Mouse (Mus musculus): ENCODE results near the gene Bcan. TPM values are rescaled to one million over a fixed set of nuclear protein-coding genes. Genes with fewer than 3 reads are reported as not detected.

Bcan gene
- total RNA-seq, 2 experiments from 2014 or later = 297 to 331 TPM

- DNase-seq (ENCODE audit: low spot score in 2 of 2) = no peak
- intact Hi-C loops (cut with DNase I) = no loop called here
These were observed 661 bp downstream of the Bcan start for GRCm38 (mm10) chr3:87999243-87999895.

- intact Hi-C loops (cut with DNase I) = no loop called here
- peak; percentile 68 to 77 for DNase-seq (ENCODE audit: low spot score in 2 of 2)
These were observed 1.3 kb downstream of the Bcan start for GRCm38 (mm10) chr3:87998747-87999146.

- intact Hi-C loops (cut with DNase I) = no loop called here
- DNase-seq (ENCODE audit: low spot score in 2 of 2) = no peak
These were observed 2.9 kb downstream of the Bcan start for GRCm38 (mm10) chr3:87996971-87997614.

GRCm38 (mm10) chr3:87996401-87996800 is 3.6 kb downstream of the Bcan start:
- DNase-seq (ENCODE audit: low spot score in 2 of 2) = no peak
- intact Hi-C loops (cut with DNase I) = no loop called here

DNA sequence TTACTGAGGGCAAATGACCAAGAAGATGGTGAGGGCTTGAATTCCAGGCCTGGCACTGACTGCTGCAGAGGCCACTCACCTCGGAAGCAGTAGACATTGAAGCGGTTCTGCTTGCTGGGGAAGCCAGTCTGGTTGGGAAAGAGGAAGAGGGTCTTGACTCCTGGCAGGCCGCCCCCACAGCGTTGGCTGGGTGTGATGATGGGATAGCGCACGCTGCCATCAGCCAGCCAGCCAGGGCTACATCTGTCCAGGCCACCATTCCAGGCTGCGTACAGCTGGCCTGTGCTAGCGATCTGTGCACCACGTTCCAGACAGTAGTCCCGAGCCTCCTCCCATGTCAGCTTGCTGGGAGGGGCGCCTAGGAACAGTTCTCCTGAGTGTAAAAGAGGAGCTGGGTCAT is 4.7 kb downstream of the Bcan start:
- intact Hi-C loops (cut with DNase I) = no loop called here

GRCm38 (mm10) chr3:87993436-87993835 is 6.6 kb downstream of the Bcan start:
- intact Hi-C loops (cut with DNase I) = no loop called here
- no peak for DNase-seq (ENCODE audit: low spot score in 2 of 2)

More for the DNA sequence above, 4.7 kb downstream of the Bcan start:
- DNase-seq (ENCODE audit: low spot score in 2 of 2) = no peak

GRCm38 (mm10) chr3:87989935-87990334 is 10.1 kb downstream of the Bcan start:
- DNase-seq (ENCODE audit: low spot score in 2 of 2) = no peak
- intact Hi-C loops (cut with DNase I) = loop anchor here (10.0 kb wide), 1 partner anchor 55 kb away; the partner anchor contains the start of genes Isg20l2 and Rrnad1

- DNase-seq (ENCODE audit: low spot score in 2 of 2) = no peak
- intact Hi-C loops (cut with DNase I) = loop anchor here (10.0 kb wide), 1 partner anchor 53 kb away; the partner anchor contains the start of genes Isg20l2 and Rrnad1
These were observed 12.0 kb downstream of the Bcan start for GRCm38 (mm10) chr3:87988068-87988467.

- DNase-seq (ENCODE audit: low spot score in 2 of 2) = no peak
- intact Hi-C loops (cut with DNase I) = loop anchor here (2.0 to 10.0 kb wide), 2 partner anchors 17 to 53 kb away; partner anchors contain the start of genes Isg20l2, Nes and Rrnad1
These were observed 12.4 kb downstream of the Bcan start for GRCm38 (mm10) chr3:87987633-87988032.

- intact Hi-C loops (cut with DNase I) = loop anchor here (2.0 to 10.0 kb wide), 2 partner anchors 16 to 52 kb away; partner anchors contain the start of genes Isg20l2, Nes and Rrnad1
- DNase-seq (ENCODE audit: low spot score in 2 of 2) = peak; percentile 94 to 98
These were observed 13.2 kb downstream of the Bcan start for GRCm38 (mm10) chr3:87986868-87987267.

DNA sequence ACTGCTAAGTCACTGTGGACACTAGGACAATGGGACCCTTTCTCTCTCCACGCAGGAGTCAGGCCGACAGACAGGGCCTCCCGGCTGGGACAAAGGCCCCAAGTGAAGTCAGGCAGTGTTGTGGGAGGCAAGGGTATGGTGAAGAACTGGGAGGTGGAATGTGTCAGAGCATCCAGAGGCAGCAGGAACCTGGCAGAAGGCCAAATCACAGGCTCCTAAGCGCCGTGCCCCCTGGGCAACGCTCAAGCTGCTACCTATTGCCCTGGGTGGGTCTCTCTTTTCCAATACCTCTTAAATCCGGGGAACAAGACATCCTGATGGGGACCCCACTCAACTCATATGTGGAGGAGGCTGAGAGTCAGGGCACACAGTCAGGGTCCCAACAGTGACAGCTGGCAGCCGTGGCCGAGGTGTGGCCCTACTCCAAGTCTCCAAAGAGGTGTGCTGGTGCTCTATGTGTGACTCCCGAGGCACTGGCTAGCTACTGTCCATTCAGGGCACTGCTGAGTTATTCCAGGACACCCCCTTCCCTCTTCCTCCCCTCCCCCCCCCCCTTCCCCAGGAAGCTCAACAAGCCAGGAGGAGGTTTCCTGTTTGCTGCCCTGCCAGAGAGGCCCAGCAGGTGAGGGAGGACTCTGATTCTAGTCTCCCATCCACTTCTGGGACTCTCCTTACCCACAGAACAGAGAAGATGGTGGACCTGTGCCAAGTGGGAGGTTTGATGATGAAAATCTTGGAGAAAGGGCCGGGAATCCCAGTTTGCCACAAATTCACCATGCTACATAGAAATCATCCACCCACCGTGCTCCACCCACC is 14.3 kb downstream of the Bcan start:
- DNase-seq (ENCODE audit: low spot score in 2 of 2) = no peak
- intact Hi-C loops (cut with DNase I) = loop anchor here (2.0 to 10.0 kb wide), 2 partner anchors 15 to 51 kb away; partner anchors contain the start of genes Isg20l2, Nes and Rrnad1

DNA sequence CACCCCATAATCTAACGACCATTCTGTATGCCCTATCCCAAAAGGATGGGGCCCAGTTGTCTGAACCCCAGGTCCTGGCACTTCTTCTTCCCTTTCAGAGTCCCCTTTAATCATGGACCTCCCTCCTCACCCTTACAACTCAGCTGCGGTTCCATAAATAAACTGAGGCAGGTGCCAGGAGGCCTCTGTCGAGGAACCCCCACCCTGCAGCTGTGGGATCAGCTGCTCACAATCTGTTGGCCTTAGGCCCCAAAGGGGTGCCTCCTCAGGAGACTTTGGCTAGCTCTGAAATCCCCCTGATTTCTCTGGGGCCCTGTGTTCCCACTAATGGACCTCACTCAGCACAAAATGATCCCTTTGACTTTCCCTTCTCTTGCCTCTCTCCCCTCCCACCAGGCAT is 15.9 kb downstream of the Bcan start:
- intact Hi-C loops (cut with DNase I) = loop anchor here (10.0 kb wide), 1 partner anchor 49 kb away; the partner anchor contains the start of genes Isg20l2 and Rrnad1
- DNase-seq (ENCODE audit: low spot score in 2 of 2) = no peak

DNA sequence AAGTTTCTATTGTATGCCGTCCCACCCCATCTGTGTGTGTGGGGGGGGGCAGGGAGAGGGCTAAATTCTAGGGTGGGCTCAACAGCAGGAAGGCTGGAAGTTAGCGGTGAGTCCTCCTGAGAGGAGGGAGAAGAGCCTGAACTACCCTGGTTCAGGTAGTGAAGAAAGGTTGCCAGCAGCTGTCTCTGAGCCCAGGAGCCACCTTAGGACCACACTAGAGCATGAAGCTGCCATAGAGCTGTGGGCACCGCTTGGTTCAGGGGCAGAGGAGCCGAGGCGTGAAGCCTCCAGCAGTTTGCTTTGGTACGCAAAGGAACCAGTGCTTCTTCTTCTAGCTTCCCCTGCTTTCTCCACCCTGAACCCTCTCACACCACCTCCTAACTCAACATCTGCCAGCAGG is 16.4 kb downstream of the Bcan start:
- DNase-seq (ENCODE audit: low spot score in 2 of 2) = no peak
- intact Hi-C loops (cut with DNase I) = loop anchor here (10.0 kb wide), 1 partner anchor 49 kb away; the partner anchor contains the start of genes Isg20l2 and Rrnad1

DNA sequence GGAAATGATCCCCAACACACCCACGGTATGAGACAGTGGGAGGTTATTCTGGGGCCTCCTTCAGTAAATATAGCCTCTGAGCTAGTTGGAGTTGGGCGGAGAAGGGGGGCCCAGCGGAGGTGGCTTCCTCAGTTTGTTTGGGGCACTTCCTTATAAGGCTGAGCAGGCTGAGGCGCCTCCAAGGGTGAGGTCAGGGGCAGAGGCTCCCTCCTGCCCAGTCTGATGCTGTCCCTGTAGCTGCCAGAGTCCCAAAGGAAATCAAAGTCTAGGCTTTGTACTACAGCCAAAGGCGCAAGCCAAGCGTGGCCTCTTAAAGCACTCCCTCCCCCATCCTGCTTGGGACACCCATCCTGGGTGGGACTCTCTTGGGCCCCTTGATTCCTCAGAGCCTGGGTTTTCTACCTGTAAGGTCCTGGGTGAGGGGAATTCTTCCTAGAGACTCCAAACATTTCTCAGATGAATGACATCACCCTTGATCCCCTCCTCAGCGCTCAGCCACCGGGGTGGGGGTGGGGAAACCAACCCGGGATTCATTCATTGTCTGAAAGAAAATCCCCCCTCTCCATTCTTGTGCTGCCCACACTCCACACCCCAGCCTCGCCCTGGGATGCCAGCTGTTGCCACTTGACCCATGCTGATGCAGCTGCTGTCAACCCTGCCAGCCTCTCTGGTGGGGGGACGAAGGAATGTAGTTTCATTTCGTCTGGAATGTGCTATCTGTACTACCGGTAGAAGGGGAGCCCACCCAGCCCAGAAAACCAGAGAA is 17.0 kb downstream of the Bcan start:
- intact Hi-C loops (cut with DNase I) = loop anchor here (10.0 kb wide), 1 partner anchor 48 kb away; the partner anchor contains the start of genes Isg20l2 and Rrnad1
- no peak for DNase-seq (ENCODE audit: low spot score in 2 of 2)

DNA sequence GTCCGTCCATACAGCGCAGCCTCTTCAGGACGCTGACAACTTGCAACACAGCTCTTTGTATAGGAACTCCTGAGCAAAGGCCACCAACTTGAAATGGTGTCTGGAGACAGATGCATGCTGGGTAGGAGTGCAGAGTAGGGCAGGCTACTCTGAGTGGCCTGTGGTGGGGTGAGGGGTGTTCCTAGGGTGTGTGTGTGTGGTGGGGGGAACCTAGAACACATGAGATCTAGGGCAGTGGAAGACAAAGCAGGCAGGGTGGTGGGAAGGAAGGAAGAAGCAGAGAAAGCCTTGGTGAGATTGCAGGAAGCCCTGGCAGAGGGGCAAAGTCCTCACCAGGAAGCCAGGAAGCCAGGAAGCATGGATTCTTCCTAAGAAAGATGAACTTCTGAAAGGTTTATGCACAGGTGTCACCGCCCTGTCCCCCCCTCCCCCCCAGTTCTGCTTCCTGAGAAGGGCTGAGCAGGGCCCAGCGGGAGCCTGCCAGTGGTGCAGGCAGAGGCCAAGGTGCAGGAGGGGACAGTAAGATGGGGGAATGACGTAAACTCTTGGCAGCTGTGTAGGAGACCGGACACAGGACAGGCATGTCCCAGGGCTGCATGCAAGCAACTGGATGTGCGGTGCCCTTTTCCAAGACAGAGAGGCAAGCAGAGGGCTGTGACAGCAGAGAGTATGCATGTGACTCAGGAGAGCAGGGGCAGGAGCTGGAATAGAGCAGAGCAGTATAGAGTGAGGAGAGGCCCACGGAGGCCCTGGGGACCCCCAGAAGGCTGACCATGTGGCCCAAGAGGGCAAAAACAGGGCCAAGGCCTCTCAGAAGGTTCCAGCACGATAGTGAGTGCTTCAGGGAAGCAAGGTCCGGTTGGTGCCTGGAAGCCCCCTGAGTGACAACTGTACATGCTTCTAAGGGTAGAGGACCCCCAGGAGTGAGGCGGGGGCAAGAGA is 17.9 kb downstream of the Bcan start:
- no peak for DNase-seq (ENCODE audit: low spot score in 2 of 2)
- intact Hi-C loops (cut with DNase I) = loop anchor here (10.0 kb wide), 1 partner anchor 47 kb away; the partner anchor contains the start of genes Isg20l2 and Rrnad1

DNA sequence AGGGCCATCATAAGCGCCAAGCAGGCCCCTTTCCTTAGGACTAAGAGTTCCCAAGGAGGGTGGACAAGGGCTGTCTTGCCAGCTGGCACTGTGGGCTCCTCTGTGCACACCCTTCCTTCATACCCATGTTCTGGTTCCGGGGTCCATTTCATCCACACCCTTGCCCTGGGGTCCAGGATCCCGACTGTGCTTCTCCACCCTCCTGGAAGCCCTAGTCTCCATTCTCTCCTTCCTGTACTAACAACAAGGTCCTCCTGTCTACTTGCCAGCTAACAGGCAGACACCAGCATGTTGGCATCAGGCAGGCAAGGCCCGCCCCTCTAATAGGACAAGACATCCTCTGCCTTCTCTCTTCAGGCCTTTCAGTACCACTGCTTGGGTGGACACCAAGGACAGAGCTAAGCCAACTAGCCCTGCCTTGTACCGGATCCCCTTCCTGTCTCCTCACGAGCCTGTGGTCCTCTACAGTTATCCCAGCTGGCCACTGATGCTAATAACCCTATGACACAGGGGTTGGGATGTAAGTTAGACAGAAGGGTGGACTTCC is 18.7 kb downstream of the Bcan start:
- no peak for DNase-seq (ENCODE audit: low spot score in 2 of 2)
- intact Hi-C loops (cut with DNase I) = loop anchor here (10.0 kb wide), 1 partner anchor 46 kb away; the partner anchor contains the start of genes Isg20l2 and Rrnad1

- no peak for DNase-seq (ENCODE audit: low spot score in 2 of 2)
- intact Hi-C loops (cut with DNase I) = loop anchor here (10.0 kb wide), 1 partner anchor 46 kb away; the partner anchor contains the start of genes Isg20l2 and Rrnad1
These were observed 19.3 kb downstream of the Bcan start for GRCm38 (mm10) chr3:87980728-87981127.

All from left cerebral cortex, postnatal 14 days (tissue).